Mouse (Mus musculus): ENCODE measurements around the gene Ncln.

DNA sequence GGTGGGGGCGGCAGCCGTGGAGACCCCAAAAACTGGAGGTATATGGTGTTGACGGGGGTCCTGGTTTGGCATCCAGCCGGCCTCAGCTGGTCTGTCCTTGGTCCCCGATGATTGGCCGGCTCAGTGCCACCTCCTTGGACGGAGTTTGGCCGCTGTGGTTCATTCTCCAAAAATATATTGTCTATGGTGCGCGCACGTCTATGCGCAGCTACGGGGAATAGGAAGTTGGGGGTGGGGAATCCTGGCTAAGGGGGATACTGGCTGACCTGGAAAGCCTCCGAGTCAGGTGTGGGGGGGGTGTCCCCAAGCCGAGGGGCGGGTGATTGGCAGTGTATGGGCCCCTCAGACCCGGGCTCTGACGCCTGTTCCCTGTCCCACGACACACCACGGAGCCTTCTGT is 35.7 kb downstream of the Ncln start:
- TF ChIP-seq CTCF (IDR thresholded peaks at IDR 0.05; ENCODE audit: control insufficient read depth, insufficient read depth, insufficient read length): no peak
- no peak for TF ChIP-seq FOSL1 (IDR thresholded peaks at IDR 0.05; ENCODE audit: insufficient read depth, low read length, poor library complexity, severe bottlenecking)
- no peak for TF ChIP-seq MAX (IDR thresholded peaks at IDR 0.05)
- TF ChIP-seq USF1 (IDR thresholded peaks at IDR 0.05; ENCODE audit: low read depth): no peak
